Mouse (Mus musculus) lung, adult 2 months (tissue): ENCODE results near the gene Cstad.

ENCODE experiments used
- CTCF ChIP-seq: fragments of 200-500 bp; IDR thresholded peaks from 2 replicates; pipeline ENCODE4 v1.5.1; 2011; ENCODE audit warnings: mild to moderate bottlenecking, low read length, control low read depth; ENCODE audit not compliant: insufficient read depth
- POLR2A ChIP-seq: fragments of 200-500 bp; IDR thresholded peaks from 2 replicates; pipeline ENCODE4 v1.6.1; 2011; ENCODE audit warnings: low read depth, mild to moderate bottlenecking, control low read depth, low read length, borderline replicate concordance; ENCODE audit errors: extremely low read depth

DNA sequence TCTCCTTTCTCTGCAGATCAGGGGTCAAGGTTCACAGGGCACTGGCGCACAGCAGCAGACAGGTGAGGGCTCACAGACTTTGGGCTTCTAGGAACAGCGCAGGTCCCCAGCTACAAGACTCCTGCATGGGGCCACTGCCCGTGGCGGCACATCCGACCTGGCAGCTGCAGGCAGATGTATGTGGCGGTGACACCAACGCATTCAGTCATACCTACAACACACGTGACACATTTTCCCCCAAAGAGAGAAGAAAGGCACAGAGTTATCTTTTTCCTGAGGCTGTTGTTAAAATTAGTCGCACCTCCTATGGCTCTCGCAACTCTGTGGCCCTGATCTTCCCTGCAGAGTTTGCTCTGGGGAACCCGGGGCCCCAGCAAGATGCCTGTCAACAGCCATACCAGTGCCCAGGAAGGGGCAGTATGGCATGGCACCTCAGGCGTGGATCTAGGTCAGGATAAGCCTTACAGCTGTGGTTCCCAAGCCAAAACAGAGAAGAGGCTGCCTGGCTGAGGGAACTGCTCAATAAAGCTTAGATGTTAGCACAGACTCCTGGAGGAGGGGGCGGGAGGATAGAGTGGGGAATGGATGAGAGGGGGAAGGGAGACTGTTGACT is 53.1 kb downstream of the Cstad start:
- TF ChIP-seq CTCF (no peak), POLR2A (no peak)
